Mouse (Mus musculus) kidney, adult 18-20 months (tissue): ENCODE measurements around the gene Ccdc130.

Source experiments
- DNase-seq: peaks from one replicate; pipeline ENCODE4 v3.0.0; 2021

Gene Ccdc130

GRCm38 (mm10) chr8:84269950-84270773, at the start of gene Ccdc130:
Gene Ccdc130 (minus strand): TSS chr8:84270380.
- DNase-seq, result peak; percentile 99

DNA sequence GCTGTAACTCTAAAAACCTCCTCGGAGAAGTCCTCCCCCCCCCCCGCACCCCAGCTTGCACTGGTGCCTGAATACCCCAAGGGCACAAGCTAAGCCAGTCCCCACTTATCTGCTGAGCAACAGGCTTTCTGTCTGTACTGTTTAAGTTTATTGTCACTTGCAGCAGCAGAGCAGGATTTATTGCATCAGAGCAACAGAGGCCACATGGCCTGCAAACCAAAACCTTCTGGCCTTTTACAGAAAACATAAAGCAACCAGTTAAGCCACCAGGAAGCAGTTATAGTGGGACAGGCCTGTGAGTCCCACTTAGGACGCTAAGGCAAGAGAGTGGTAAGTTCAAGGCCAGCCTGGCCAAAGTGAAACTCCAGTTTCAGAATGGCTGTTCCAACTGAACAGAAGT, 38.2 kb upstream of the Ccdc130 start:
- DNase-seq, result no peak

DNA sequence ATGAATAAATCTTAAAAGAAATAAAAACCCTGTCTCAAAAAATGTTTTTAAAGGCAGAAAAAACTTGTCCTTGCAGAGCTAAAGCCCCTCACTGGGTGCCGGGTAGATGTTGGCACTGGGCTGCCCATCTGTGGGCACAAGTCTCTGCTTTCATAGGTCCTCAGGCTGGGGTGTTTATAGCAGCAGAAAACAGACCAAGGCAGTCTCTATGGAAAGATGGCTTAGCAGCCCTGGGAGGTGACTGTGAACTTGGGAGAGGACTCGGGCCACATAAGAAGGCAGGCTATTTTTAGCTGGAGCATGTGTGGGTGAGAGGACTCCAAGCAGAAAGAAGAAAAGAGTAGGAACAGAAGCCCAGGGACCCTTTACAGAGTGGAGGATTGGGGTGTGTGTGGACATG, 33.8 kb upstream of the Ccdc130 start:
- DNase-seq, result no peak

- no peak for DNase-seq
Measured at GRCm38 (mm10) chr8:84297029-84297785, 27.0 kb upstream of the Ccdc130 start.

- DNase-seq, result peak; percentile 53
Measured at GRCm38 (mm10) chr8:84291688-84292087, 21.5 kb upstream of the Ccdc130 start.

GRCm38 (mm10) chr8:84291086-84291485, 20.9 kb upstream of the Ccdc130 start:
- no peak for DNase-seq

GRCm38 (mm10) chr8:84288892-84289291, 18.7 kb upstream of the Ccdc130 start:
- peak; percentile 28 for DNase-seq

DNA sequence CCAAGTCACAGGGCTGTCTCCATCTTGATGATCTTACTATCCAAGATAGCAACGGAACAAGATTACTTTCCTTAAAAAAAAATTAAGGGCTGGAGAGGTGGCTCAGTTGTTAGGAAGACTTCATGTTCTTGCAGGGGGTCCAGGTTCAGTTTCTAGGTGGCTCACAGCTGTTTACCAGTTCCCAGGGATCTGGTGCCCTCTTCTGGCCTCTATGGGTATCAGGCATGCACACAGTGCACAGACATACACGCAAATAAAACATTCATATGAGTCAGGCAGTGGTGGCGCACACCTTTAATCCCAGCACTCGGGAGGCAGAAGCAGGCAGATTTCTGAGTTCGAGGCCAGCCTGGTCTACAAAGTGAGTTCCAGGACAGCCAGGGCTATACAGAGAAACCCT, 15.5 kb upstream of the Ccdc130 start:
- DNase-seq, result peak; percentile 50

GRCm38 (mm10) chr8:84284608-84285063, 14.5 kb upstream of the Ccdc130 start:
- peak; percentile 8 for DNase-seq

GRCm38 (mm10) chr8:84280777-84281176, 10.6 kb upstream of the Ccdc130 start:
- DNase-seq, result no peak

DNA sequence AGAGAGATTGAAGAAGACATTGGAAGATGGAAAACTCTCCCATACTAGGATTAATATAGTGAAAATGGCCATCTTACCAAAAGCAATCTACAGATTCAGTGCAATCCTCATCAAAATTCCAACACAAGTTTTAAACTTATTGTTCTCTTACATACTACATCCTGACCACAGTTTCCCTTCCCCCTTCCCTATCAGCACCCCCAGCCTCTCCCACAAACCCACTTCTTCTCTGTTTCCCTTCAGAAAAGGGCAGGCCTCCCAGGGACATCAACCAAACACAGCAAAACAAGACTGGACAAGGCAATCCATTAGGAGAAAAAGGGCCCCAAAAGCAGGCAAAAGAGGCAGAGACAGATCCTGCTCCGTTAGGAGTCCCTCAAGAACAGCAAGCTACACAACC, 6.3 kb upstream of the Ccdc130 start:
- DNase-seq, result no peak

DNA sequence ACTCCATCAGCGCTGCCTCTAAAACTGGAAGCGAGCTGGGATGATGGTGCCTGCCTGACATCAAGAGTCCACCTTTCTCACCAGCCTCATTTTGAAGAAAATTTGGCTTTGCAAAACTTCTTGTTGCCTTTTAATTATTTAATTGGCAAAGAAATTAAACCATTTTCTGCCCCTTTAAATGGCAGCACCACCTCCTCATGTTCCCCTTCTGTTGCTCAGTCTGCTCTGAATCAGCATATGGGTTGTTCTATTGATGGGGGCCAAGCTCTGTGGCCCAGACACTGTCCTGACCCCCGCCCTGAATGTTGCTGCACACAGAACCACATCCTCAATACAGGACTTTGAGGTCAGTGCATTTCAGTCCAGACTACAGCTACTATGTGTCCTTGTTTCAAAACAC, 3.8 kb upstream of the Ccdc130 start:
- no peak for DNase-seq

DNA sequence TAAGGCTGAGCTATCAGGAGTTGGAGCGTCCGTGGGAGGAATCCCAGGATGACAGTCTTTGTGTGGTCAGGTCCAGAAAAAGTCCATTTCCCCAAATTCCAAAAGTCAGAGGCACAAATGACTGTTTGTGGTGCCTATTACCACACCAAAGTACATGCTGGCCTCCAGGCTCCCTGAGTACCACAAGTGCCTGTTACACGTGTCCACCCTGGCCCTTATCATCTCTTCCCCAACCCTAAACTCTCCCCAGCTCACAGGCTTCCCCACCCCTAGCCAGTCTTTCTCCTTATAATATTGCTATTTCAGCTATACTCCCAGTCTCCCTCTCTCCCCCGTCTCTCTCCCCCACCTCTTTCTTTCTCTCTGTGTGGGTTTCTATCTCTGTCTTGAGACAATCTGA, 2.1 kb upstream of the Ccdc130 start:
- DNase-seq, result no peak

DNA sequence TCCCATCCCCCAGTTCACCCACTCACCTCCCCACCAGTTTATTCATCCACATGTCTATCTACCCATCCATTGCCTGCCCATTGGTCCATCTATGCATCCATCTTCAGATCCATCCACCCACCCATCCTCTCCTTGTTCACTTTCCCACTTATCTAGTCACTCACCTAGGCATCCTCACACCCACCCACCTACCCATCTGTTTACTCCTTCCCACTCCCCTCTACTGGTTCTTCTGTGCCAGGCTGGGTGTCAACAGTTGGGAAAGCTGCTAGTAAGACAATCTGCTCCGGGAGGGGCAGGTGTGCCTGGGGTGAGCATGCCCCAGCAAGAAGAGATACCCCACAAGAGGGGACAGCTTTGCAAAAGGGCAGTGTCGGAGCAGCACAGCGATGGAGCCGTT, 9.1 kb downstream of the Ccdc130 start:
- no peak for DNase-seq

- peak; percentile 83 for DNase-seq
Measured at GRCm38 (mm10) chr8:84256822-84257610, 13.2 kb downstream of the Ccdc130 start, which contains the start of gene Mri1. Gene Mri1 (minus strand): TSS chr8:84257326.

DNA sequence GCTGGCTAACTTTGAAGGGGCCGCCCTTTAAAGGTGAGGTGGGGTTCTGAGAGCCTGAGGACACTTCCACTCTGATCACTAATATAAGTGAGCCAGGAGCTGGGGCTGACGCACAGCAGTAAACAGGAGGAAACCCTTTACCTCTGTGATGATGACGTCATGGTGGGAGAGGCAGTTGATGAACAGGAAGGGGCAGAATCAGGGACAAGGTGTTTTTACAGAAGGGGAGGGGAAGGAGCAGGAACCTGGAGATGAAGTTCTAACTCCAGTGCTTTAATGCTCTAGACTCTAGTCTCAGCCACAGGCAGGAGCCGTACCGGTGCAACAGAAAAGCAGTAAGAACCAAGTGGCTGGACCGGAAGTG, 13.7 kb downstream of the Ccdc130 start:
- peak; percentile 14 for DNase-seq

- no peak for DNase-seq
Measured at GRCm38 (mm10) chr8:84255858-84256257, 14.3 kb downstream of the Ccdc130 start.

DNA sequence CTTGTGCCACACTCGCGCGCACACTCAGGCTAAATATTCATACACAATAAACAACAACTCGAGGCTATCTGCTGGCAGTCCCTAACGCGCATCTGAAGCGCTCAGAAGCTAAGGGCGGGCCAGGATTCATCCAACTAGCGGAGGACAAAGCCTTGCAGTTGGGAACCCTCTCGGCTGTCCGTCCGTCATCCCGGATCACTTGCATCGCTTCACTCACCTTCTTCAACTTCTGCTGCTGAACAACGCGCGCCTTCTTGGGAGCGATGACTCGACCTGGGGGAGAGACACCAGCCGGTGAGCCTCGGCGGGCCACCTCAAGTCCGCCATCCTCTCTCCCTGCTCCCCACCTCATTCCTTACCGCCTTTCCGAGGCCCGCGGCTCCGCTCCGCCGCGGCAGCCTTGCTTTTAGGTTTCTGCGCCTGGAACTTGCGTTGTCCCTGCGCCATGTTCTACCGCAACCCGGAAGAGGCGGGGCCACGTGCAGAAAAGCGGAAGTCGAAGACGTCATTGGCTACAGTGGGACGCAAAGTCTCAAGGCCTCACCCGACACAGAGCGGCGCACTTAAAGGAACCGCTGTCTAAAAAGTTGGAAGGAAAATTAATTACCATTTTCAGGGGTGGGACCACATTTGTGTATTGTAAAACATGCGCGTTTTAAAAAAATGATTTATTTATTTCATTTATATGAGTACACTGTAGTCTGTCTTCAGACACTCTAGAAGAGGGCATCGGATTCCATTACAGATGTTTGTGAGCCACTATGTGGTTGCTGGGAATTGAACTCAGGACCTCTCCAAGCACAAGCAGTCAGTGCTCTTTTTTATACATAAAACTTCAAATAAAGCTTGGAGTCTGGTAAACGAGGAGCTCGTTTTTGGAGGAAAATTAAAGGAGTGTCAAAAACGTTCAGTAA, 20.7 kb downstream of the Ccdc130 start, which contains the start of gene D8Ertd738e:
TSS of gene D8Ertd738e (minus strand) at position 463 of the 914 bp plus-strand sequence.
- peak; percentile 89 for DNase-seq

DNA sequence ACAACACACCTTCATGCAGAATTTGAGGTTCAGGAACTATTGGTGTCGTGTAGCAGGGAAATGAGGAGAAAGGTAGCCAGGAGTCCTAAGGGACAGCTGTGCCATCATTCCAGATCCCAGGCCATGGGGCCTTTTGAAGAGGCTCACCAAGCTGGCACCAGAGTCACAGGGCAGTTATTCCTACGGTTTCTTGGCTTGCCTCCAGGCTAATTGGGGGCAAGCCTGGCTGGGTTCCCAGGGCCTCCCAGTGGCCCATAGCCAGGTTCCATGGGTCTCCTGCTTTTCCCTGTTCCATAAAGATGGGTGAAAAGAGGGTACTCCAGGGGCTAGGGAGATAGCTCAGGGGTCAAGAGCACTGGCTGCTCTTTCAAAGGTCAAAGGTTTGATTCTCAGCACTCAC, 28.4 kb downstream of the Ccdc130 start:
- peak; percentile 76 for DNase-seq

DNA sequence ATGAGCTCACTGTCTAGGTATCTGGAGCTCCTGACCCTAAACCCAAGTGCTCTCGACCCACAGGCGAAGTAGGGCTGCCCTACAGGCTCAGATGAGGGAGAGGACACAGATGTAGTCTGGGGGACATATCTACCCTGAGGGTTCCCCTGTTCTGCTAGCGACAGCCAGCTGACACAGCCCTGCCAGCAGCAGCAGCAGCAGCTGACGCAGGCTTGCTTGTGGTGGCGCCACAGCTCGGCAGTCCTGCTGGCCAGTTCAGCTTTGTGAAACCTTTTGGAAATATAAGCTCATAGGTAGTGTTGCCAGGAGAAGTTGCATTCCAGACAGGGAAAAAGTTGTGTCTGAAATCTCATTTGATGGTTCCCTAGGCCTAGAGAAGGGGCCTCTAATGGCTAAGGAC, 29.0 kb downstream of the Ccdc130 start:
- DNase-seq, result no peak

DNA sequence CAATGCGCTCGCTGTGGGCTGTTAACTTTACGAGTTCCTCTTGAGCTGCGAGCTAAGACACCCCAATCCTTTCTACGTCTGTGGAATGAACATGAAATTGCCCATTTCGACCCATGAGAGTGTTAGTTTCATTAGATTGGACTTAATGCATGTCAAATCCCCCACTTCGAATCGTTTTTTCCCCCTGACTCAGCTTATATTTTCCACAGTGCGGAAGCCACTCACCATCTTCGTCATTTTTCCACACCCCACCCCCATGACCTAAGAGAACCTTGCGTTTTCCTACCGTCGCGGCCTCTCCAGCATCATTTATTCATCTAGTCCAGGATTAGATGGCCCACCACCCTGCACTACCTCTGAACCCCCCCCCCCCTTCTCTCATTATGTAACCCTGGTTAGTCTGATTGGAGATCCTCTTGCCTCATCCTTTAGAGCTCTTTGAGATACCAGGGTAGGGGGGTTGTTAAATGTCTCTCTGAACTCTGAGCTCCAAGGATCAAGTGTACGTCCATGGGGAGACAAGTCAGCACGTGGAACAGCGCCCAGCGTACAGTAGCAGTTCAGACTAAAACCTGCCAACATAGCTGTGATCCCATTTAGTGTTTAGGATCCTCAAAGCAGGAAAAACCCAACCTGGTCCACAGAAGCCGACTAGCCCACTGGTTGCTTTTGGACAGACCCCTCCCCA, 32.5 kb downstream of the Ccdc130 start:
- DNase-seq, result no peak
